Mouse (Mus musculus) cerebellum, adult 2 months (tissue): Measurements from ENCODE around the gene Lingo2. TPM values are rescaled to one million over a fixed set of nuclear protein-coding genes. Genes with fewer than 3 reads are reported as not detected.

Experiments
- DNase-seq, 2 experiments: peaks; one replicate each; pipeline ENCODE4 v3.0.0; 2021
- H3K27ac ChIP-seq: fragments of 200-500 bp; 2 replicates; pipeline ENCODE4 v1.5.1; 2012; ENCODE audit warnings: low read length, control low read depth, inconsistent platforms; ENCODE audit not compliant: insufficient read depth
- H3K27me3 ChIP-seq: fragments of 200-500 bp; 2 replicates; pipeline ENCODE4 v1.6.1; 2012; ENCODE audit warnings: inconsistent platforms, mild to moderate bottlenecking, low read length, moderate library complexity; ENCODE audit not compliant: control insufficient read depth, insufficient read depth
- H3K4me1 ChIP-seq: fragments of 200-500 bp; 2 replicates; pipeline ENCODE4 v1.6.1; 2011; ENCODE audit warnings: low read length; ENCODE audit not compliant: control insufficient read depth, insufficient read depth
- H3K4me3 ChIP-seq: fragments of 200-500 bp; replicated peaks from 2 replicates; pipeline ENCODE3; 2011; ENCODE audit warnings: mild to moderate bottlenecking, low read depth, low read length, control low read depth; ENCODE audit not compliant: insufficient read depth
- CTCF ChIP-seq: fragments of 200-500 bp; IDR thresholded peaks from 2 replicates; pipeline ENCODE4 v1.5.1; 2011; ENCODE audit warnings: low read depth, mild to moderate bottlenecking, control low read depth, low read length, moderate library complexity, borderline replicate concordance; ENCODE audit not compliant: insufficient read depth
- POLR2A ChIP-seq: fragments of 200-500 bp; IDR thresholded peaks from 2 replicates; pipeline ENCODE4 v1.6.1; 2011; ENCODE audit warnings: low read length, control low read depth, borderline replicate concordance; ENCODE audit not compliant: insufficient read depth
- WGBS: fragments of 180-500 bp; shearing (Covaris S2); methylation state at CpG from one replicate; pipeline ENCODE4 v1.1.7; 2018; 5-methylcytosine and 5-hydroxymethylcytosine counted together
- polyA plus RNA-seq: library from polyadenylated mRNA; depleted of rRNA; stranded (reverse); fragments of >200 nt; gene quantifications from 2 replicates; pipeline ENCODE4 v1.2.3, GENCODE M21; 2012; rRNA removed

Gene Lingo2
- 5.1 and 6.4 TPM in 2 replicates for polyA plus RNA-seq

DNA sequence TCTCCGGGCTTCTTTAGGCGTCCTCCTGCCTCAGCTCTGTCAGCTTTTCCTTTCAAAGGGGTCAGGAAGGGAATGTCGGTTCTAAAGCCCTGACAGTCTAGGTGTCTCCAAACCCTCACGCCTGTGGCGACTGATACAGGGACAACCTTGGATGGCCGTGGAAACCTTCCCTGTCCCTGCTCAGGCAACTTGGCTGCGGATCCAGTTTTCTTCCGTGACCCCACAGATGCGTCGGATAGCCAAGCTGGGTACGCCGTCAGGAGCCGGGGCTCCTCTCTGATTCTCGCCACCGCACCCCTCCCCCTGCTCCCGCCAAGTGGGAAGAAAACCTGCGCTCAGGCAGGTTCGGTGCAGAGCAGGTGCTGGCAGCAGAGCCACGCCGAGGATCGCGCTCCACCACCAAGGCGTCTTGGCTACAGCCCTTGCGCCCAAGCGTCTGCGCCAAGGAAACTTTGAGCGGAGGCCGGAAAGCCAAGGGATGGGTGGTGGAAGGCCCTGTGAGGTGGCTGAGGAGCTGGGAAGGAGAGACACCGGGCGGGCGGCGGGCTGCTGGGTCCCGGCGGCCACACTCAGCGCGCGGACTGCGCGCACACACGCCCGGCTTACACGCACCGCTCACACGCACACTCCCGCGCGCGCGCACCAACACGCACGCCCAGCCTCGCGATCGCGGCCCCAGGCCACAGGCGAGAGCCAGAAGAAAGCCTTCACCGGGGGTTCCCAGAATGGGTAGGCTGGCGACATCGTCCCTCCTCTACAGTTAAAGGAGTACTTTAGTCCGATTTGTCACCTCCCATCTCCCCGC, at the start of gene Lingo2:
Gene Lingo2 (minus strand): TSS at position 598 of the 805 bp plus-strand sequence.
- TF ChIP-seq CTCF (no peak), POLR2A (no peak)
- 0 out of 2 replicates have a peak, but pooled peaks cover 2% of the 10 kb centered on the region for H3K4me1 ChIP-seq
- H3K27me3 ChIP-seq, result no peaks in the 10 kb centered on the region; the same call in 1 of the 2 replicates
- H3K4me3 ChIP-seq, result peak within 1 kb of the TSS; percentile 25
- peak; percentile 9 to 17 for DNase-seq
- no peak within 1 kb of the TSS for H3K27ac ChIP-seq
- WGBS, result under 1% methylated on average over 61 of the region's 61 CpGs

DNA sequence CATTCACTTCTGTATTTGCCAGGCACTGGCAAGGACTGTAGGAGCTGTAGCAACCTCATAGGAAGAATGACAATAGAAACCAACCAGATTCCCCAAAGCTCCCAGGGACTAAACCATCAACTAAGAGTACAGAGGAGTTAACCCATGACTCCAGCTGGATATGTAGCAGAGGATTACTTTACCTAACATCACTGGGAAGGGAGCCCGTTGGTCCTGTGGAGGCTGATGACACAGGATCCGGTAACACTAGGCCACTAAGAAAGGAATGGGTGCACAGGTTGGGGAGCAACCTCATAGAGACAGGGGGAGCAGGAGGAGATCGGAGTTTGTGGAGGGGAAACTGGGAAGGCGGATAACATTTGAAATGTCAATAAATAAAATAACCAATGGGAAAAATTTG, 21.8 kb upstream of the Lingo2 start:
- Histone ChIP-seq H3K4me1 (no peaks in the 10 kb centered on the region), H3K27ac (no peak overlapping the region), H3K27me3 (no peaks in the 10 kb centered on the region), H3K4me3 (no peak overlapping the region)
- TF ChIP-seq POLR2A (no peak), CTCF (no peak)
- 94% methylated on average over 4 of the region's 4 CpGs for WGBS
- DNase-seq, result no peak

DNA sequence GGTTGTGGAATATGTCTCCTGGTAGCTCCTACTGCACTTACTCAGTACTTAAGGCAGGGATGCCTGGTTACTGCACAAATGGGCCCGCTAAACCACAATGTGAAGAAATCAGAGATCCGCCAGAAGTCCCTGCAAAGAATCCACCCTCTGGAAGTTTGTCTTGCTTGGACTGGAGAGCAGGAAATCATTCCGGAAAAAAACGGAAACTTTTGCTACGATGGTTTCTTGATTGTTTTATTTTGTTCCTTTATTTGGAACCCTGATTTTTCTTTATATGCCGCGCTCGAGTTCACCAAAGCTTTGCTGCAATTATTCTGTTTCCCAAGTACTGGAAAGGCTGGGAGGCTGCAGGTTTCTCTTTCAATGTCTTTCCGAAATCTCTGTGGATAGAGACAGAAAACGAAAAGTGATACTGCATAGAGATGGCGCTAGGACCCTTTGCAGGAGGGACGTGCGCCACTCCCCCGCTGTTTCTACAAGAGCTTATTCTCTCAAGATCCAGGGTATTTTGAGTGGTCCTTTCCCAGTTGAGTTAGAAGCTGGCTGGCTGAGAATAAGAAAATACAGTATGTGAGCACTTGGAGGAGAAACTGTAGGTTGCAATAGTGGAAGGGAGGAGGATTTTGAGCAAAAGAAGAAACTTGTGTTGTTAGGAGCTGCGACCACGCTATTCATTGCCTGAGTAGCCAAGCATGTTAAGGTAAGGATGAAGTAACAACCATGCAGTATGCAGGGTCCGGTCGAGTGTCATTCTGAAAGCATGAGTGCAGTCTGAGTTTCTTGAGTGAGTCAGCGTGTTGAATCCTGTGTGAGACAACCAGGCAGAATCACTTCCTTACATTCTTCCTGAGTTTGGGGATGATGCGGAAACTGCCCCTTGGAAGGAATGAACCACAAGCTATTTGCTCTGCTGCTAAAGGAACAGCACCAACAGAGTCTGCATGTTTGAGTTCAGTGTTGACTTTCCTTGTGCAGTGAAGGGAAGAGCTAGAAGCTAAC, 1.2 kb upstream of the Lingo2 start:
- no peak for DNase-seq
- no peak overlapping the region for H3K27ac ChIP-seq
- H3K27me3 ChIP-seq, result no peaks in the 10 kb centered on the region; the same call in 1 of the 2 replicates
- TF ChIP-seq CTCF, result no peak
- TF ChIP-seq POLR2A, result no peak
- WGBS, result 10% methylated on average over 20 of the region's 20 CpGs
- 0 out of 2 replicates have a peak, but pooled peaks cover 2% of the 10 kb centered on the region for H3K4me1 ChIP-seq
- H3K4me3 ChIP-seq, result no peak overlapping the region

DNA sequence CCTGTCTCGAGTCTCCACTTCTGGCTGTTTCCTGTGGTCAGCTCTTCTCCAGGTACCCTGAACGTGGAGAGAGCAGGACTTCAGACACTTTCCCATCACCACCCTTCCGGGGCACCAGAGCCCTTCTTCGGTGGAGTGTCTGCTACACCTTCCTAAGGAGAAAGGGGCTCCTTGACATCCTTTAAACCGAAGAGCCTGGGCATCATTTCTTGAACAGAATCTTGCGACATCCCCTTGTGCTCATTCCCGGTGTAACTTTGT, 338 bp upstream of the Lingo2 start:
- Histone ChIP-seq H3K27ac (no peak overlapping the region), H3K4me1 (0 out of 2 replicates have a peak, but pooled peaks cover 2% of the 10 kb centered on the region), H3K4me3 (no peak overlapping the region), H3K27me3 (no peaks in the 10 kb centered on the region; the same call in 1 of the 2 replicates)
- under 1% methylated on average over 7 of the region's 7 CpGs for WGBS
- no peak for TF ChIP-seq CTCF
- no peak for TF ChIP-seq POLR2A
- no peak for DNase-seq

DNA sequence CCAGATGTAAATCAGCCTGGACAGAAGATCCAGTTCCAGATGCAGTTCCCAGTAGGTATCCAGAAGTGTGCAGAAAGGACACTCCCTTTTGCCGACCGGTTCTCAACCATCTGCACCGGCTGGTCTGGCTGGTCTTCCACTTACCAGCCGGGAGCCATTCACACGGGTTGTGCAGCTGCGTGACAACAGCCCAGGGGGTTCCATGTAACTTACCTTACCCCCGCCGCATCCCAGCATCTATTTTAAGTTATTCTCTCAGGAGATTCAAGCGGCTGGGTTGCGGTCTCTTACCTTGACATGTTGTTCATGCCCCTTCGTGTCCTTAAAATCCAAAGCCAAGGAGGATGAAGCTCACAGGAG, 777 bp downstream of the Lingo2 start:
- 0 out of 2 replicates have a peak, but pooled peaks cover 2% of the 10 kb centered on the region for H3K4me1 ChIP-seq
- H3K27me3 ChIP-seq, result no peaks in the 10 kb centered on the region; the same call in 1 of the 2 replicates
- no peak overlapping the region for H3K27ac ChIP-seq
- peak overlapping the region; percentile 25 for H3K4me3 ChIP-seq
- under 1% methylated on average over 11 of the region's 11 CpGs for WGBS
- no peak for DNase-seq
- TF ChIP-seq POLR2A (no peak), CTCF (no peak)

DNA sequence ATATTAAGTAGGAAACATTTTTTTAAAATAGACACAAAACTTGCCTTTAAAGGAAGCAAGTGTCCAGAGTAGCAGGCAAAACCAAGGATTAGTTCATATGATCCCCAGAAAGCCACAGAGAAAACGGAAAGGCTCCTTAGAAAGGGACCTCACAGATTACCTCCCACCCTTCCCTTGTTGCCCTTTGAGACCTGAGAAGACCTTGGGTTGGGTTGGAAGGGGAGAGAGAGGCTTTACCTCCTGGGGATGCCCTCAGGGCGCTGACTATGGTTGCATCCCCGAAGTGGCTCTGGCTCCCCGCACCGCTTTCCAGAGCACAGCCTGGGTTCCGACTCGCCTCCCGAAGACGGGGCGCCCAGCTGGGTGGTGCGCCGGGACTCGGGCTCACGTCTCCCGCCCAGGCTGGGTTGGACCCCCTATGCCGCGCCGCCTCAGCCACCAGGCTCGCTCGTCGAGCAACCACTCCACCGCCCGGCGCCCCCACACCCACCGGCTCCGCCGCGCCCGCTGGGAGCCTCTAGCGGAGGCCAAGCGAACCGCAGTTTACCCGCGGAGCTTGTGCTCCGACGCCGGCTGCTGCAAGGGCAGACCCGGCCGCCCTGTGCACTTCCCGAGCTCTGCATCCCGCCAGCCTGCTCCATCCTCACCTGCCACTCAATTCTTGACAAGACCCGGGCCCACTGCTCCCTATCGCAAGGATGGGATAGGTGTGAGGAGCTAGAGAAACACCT, 1.4 kb downstream of the Lingo2 start:
- no peak overlapping the region for H3K27ac ChIP-seq
- H3K4me1 ChIP-seq, result 0 out of 2 replicates have a peak, but pooled peaks cover 2% of the 10 kb centered on the region
- TF ChIP-seq POLR2A (no peak), CTCF (peak; percentile 17; the same call in 1 of the 2 replicates)
- no peaks in the 10 kb centered on the region; the same call in 1 of the 2 replicates for H3K27me3 ChIP-seq
- DNase-seq, result peak; percentile 15 to 27
- H3K4me3 ChIP-seq, result peak overlapping the region; percentile 25
- WGBS, result 2% methylated on average over 43 of the region's 43 CpGs

DNA sequence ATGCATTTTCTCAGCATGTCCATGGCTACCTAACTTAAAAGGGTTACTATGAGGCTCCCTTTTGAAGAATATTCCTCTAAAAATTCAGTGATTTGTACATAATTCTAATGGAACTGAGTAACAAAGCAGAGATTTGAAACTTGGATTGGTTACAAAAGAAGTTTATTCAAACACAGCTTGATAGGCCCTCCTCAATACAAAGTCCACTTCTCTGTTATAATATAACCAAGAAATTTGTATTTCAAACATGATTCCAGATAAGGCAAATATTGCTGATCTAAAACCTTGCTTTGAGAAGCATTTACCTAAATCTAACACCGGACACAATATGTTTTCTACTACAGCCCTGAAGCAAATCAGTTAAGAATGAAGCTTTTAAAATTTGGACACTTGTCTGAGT, 60.7 kb downstream of the Lingo2 start:
- DNase-seq, result no peak
- Histone ChIP-seq H3K27ac (no peak overlapping the region), H3K4me1 (no peaks in the 10 kb centered on the region), H3K27me3 (no peaks in the 10 kb centered on the region), H3K4me3 (no peak overlapping the region)
- TF ChIP-seq POLR2A (no peak), CTCF (no peak)
- 90% methylated on average over 1 of the region's 1 CpGs for WGBS
